Mouse (Mus musculus) v-Abl transformed pro-B cells (cell line): Measurements from ENCODE around the gene Mras.

Source experiments
- in situ Hi-C, 2 experiments: fragments of 400-800 bp; cut with MboI; formaldehyde crosslinking; loops; one replicate each; pipeline ENCODE4 v1.15.1; 2025; ENCODE audit not compliant: unreplicated experiment in 2 of 2

Mras gene

DNA sequence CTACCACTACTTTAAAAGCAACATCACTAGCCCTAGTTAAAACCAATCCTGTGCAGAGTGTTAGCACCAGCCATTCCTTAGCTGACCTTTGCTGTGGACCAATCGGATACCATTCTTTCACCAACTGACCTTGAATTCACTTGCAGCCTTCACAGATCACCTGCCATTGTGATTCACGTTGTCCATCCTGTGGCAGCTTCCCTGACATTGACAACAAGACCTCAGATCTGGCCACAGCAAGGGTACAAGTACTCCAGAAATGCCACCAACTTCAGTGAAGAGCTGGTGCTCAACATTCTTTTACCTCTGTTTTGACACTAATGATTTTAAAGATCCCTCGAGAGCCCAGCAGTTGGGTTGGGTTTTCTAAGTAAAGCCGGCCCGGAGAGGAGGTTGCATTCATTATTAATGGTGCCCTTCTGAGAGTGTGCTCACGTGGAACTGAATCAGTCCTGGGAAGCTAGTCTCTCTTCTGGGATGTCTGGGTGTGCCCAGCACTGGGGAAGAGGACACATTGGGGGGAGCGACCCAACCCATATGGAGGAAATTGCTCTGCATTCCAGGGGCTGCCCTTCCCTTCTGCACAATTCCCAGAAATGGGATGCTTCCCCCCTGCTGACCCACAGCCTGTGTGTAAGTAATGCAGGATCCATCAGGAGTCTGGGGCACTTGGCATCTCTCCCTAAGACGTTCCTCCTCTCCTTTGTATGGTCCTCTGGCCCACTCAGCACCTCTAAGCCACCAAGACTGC, 17.1 kb downstream of the Mras start:
- in situ Hi-C loops, result no loop called here

DNA sequence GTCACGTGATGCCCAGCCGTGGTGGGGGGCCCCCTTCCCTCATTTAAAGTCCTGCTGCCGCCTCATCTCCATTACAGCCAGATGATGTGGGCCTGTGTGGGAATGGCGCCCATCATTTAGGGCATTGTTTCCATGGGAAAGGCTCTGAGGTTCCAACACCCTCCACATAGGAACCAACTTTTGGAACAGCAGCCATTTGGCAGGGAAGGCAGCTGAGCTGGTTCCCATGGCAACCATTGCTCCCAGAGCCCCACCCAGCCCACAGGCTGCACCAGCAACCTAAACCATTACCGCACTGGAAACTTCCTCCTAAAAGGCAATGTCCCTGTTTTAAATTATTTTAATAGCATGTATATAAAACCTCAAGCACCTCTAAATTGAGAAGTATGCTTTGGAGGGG, 18.8 kb downstream of the Mras start:
- in situ Hi-C loops, result no loop called here

DNA sequence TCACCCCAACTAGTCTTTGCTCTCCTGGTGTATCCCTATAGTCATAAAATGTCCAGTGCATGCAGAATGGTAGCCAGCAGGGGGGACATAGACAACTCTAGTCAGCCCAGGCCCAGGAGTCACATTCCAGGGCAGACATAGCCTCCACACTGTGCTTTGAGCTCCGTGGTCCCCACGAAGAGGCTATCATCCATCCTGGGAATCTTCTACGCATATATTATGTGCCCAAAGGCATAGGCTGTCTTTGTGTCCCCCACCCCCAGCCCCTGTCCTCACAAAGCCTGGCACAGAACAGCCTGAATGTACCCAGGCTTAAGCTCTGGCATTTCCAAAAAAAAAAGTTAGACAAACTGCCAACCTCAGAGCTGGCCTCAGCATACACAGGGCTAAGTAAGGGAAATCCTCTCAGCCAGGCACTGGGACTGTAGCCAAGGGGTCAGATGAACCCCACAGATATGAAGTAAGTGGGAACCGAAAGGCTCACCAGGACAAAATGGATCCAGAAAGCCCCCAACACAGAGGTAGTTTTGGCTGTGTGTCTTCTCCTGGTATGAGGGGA, 19.8 kb downstream of the Mras start:
- in situ Hi-C loops, result no loop called here

DNA sequence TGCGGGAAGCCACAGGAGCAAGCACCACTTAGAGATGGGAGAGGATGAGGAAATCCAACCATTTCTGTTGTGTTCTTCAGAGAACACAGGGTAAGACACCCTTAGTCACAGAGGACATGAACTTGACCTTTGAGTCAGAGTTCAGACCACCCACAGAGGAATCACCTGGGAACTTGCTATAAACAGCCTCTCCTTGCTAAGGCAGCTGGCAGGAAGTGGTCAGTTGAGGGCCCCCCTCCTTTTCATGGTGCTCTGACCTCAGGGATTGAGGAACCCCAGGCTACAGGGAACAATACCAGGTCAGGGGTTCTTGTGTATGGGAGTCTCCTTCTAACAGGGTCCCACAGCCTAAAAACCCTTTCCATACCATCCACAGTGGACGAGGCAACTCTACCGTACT, 20.4 kb downstream of the Mras start:
- in situ Hi-C loops, result no loop called here

DNA sequence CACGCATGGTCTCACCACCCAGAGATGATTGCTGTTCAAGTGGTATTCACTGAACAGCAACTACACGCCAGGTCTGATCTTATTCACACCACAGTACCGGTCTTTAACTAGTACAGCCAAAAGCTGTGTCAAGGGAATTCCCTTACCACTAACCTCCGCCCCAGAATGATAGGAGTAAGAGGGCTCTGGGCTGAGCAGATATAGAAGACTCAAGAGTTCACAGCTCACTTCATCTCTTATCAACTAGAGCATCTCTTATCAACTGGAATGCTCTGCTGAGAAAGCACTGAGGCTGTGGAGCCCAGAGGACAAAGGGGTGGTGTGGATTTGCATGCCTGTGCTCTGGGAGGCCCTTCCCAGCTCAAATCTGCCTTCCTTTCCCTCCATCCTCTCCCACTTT, 25.4 kb downstream of the Mras start:
- in situ Hi-C loops, result no loop called here

DNA sequence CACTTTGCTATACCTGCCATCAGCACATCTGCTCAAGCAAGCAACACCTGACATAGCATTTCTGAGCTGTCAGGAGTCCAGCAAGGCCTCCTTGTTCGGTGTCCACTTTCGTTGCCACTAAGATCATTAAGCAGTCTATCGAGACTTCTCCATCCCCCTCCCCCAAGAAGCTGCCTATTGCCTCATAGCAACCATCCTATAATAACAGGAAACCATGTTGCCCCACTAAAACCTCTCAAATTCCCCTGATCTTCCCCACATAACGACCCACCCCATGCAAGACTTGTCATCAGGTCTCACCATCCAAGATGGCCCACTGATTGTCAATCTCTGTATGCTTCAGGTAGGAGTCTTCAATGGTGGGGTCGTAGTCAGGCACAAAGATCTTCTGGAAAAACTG, 26.1 kb downstream of the Mras start:
- in situ Hi-C loops, result no loop called here

DNA sequence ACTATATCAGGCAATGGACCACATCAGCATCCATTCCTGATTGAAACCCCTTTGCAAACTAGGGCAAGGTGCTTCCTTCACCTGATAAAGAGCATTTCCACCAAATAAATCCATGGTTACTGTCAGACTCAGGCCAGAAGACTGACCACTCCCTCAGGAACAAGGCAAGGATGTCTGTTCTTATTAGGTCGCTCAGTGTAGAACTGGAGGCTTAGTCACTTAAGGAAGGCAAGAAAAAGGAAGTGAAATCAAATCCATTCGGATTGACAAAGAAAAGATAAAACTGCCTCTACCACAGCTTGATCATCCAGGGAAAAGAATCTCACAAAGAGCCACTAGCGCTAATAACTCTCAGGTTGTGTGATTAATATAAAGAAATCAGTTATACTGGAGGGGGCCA, 27.9 kb downstream of the Mras start:
- in situ Hi-C loops, result no loop called here

DNA sequence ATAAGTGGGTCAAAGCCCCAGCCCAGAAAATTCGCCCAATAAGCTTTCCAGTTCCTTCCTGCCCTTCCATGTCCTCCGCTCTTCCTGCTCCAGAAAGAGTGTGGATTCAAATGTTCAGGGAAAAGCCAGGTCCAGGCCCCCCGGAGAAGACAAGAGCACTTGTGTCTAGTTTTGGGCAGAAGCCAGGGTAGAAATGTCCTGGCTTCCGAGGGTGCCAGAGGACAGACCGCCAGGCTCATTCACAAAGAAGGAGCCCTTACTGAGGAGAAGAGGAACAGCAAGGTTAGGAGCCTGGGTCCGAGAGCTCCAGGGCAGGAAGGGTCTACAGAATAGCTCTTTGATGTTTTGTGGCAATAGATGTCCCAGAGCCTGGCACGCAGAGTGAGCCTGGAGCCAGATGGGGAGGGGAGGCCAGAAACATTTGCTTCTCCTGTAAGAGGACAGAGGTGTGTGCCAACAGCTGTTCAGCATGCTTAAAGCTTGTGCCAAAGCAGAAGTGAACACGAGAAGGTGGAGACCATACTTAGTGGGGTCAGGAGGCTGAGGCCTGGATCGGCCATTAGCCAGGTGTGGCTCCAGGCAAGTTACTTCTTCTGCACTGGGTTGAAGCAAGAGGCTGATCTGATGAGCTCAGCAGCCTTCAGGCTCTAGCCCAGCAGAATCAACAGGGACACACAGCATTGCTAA, 35.8 kb downstream of the Mras start:
- in situ Hi-C loops, result no loop called here

DNA sequence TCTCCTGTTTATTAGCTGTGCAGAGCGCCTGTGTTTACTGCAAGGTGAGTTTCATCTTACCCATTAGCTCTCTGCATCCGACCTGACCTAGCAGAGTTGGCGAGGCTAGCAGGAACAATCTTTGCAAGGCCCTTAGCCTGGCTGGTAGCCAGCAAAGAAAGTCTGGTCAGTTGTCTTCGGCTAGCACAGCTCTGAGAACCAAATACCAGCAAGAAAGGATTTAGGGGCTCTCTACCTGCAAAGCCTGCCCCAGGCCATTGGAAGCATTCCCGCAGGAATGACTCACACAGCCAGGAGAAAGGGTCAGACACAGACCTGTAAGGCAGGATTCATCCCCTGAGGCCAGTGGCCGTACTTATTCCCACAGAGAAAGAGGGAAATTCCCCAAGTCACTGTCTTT, 36.4 kb downstream of the Mras start:
- in situ Hi-C loops, result no loop called here

DNA sequence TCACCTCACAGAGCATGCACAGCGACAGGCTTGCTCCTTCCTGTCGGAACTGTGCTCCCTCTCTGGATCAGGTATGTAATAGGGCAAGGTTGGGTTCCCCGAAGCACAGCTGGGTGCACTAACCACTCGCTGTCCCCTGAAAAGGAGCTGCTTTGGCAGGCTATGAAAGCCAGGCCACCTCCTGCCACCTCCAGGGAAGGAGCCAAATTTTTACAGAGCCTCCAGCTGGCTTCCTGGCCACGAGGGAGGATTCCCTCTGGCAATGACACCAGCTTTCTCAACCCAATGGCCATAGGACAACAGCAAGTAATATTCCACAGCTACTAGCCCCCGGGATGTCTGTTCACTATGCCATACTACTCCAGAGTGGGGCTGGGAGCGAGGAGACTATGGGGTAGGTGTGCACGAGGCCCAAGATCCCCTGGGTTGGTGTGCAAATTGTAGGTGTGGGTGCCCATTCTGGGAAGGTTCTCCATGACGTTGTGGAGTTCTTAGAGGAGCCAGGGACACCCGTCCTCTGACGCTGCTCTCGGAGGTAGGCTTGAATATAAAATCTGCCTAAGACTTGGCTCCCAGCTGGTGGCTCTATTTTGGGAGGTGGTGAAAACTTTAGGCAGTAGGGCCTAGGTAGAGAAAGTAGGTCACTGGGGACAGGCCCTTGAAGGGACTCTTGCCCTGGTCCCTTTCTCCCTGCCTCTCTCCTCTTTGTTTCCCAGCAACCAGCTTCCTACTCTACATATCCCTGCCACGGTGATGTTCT, 39.9 kb downstream of the Mras start:
- in situ Hi-C loops, result no loop called here

DNA sequence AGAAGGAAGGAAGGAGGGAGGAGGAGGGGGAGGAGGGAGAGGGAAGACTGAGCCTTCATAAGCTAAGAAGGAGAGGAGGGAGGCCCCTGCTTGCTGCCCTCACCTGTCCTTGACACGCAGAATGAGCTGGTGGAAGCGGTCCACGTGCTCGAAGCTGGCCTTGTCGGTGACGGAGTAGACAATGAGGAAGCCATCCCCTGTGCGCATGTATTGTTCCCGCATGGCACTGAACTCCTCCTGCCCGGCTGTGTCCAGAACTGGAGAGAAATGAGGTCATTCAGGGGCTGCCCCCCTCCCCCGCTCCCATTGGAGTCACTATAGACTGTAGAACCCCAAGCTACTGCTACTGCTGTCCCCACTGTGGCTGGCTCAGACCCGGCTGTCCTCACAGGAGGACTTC, 42.8 kb downstream of the Mras start:
- in situ Hi-C loops, result no loop called here

DNA sequence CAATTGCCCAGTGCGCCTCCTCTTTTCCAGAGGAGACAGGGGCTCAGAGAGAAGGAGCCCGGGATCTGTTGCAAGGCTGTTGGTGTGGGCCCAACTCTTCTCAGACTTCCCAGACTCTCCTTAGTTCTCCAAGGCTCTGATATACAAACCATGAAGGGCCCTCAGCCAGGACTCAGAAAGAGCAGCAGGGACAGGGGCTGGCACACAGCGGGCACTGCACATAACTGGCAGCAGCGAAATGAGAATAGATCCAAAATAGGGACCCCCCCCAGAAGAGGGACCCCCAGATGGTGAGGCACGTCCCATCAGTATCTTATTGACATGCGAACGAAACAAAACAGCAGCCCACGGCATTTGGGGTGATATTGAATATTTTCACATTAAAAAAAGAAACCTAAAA, 44.0 kb downstream of the Mras start:
- in situ Hi-C loops, result no loop called here

DNA sequence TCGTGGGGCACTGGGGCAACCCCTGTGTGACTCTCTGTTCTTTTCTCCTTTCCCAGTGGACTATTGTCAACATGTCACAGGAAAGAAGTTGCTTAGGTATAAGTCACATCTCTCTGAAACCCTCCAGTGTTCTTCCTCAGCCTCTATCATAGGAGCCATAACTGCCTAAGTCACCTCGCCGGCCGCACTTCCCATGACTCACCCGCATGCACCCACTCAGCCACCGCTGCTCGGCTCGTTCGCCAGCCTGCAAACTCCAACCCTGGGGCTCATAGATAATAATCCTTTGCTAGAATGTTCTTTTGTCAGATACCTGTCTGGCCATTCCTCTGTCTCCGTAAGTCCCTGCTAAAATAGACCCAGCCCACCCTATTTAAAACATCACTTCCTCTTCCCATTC, 45.6 kb downstream of the Mras start:
- in situ Hi-C loops, result no loop called here

DNA sequence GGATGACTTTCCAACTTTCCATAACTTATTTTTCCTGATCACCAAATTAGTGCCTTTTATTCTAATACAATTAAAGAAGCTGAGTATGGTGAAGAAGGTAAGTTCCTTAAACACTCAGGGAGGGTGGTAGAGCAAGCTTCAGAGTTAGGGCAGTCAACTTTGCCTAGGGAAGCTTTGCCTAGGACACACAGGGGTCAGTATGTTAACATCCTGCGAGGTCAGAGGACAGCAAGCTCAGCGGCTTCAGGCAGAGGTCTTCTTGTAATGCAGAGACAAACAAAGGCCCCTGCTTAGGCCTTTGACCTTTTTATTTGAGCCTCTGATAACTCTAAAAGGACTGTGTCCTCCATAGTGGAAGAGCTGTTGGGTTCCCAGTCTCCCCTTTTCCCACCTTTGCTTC, 46.5 kb downstream of the Mras start:
- in situ Hi-C loops, result no loop called here

DNA sequence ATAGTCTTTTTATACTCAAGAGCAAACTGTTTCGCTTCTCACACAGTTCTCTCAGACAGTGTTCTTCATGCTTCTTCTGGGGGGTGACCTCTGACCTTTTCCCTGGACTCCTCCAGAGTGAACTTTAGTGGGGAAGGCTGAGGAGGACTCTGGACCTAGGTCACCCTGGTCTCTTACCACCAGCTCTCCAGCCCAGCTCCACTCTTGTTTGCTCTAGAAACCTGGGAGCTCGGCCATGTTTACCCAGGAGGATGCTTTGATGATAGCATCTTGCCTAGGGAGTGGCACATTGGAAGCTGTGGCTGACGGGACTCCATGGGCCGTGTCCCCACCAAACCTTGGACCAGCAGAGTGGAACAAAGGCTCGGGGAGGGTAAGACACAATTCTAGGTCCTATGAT, 47.0 kb downstream of the Mras start:
- in situ Hi-C loops, result no loop called here

DNA sequence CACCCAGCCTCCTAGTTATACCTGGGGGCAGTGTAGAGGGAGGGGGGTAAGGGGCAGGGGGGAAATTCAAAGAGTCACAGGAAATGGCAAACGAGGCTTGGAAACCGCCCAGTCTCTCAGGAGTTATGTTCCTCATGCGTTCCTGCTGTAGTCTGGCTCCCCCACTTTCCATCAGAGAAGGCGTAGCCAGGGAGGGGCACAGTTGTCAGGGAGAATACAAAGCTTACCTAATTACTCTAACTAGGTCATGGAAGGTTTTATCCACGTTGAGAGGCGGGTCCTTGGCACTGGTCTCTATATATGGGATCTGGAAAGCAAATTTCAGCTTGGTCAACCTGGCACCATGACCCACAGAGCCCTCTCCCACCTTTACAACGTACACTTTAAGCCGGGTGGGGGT, 47.7 kb downstream of the Mras start:
- in situ Hi-C loops, result no loop called here

DNA sequence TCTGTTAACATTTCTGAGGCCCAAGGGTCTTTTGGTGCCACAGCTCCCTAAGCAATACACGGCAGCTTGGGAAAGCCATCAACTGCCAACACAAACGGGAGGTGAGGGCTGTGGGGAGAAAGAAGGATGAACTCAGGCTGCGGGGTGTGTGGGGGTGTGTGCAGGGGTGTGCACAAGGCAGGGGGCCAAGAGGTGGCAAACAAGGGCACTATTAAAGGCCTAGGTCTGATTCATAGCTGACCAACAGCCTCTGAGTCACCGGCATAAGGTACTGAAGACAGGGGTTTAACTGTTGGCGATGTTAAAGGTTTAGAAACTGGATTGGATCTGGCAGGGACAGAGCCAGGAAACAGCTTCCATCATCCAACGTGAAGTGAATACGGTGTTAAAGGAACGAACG, 48.3 kb downstream of the Mras start:
- in situ Hi-C loops, result no loop called here

DNA sequence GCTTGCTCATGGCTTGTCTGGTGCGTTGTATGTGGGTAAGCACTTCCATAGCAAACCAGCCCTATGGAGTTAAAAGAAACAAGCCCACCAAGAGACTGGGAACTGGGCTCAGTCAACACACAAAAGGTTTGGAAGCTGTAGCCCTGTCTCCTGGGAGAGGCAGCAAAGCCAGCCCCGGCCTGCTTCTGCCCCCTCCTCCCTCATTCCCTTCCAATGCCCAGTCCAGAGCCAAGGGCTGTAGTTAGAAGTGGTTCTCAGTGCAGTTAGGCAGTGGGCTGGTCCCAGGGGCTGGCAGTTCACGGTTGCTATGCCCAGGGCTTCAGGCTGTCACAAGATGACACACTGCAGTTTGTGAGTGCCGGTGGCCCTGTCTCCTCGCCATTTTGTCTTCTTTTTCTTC, 49.1 kb downstream of the Mras start:
- in situ Hi-C loops, result no loop called here

DNA sequence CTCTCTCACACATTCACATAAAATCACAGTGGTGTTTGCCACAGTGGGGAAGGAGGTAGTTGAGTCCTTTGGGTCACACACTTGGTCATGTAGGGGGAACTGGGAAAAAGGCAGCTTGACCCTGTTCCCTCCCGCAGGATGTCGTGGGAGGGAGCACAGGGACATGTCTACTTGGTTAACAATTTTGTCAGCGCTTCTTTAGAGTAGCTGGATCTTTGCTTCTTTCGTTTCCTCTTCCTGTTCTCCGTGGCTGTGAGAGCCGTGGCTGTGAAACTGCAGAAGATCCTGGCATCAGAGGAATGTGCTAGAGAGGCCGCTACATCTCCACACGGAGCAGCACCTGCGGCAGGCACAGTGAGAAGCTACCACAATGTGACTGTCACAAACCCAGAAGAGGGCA, 54.6 kb downstream of the Mras start:
- in situ Hi-C loops, result no loop called here

DNA sequence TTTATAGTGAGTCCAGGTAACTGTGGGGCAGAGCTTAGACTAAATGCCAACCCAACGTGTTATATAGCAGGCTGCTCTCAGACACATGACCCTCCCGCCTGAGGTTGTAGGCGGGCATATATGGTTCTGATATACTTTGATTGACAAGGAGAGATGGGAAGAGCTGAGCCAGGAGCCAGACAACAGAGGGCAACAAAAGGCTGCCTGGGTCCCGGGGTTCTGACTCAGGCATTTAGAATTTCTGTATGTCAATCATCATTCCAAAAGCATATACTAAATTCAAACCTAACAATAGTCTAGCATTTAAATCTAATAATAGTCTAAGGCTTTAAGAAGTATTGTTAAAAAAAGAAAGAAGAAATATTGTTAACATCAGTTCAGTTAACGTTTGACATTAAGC, 58.0 kb downstream of the Mras start:
- in situ Hi-C loops, result loop anchor here (5.0 to 10.0 kb wide), 7 partner anchors 73 to 754 kb away; partner anchors contain the start of genes Nme9 (in 2 of the 2), Cep70 (in 1 of the 2) and Dbr1 (in 1 of the 2)
